Mouse (Mus musculus) thymus, adult 2 months (tissue): ENCODE results near the gene Trip10. TPM values are rescaled to one million over a fixed set of nuclear protein-coding genes. Genes with fewer than 3 reads are reported as not detected.

Source experiments
- DNase-seq: peaks from one replicate; pipeline ENCODE4 v3.0.0; 2021
- H3K27ac ChIP-seq: fragments of 200-500 bp; 2 replicates; pipeline ENCODE4 v1.5.1; 2012; ENCODE audit warnings: low read length, control low read depth; ENCODE audit not compliant: control insufficient read depth, insufficient read depth
- H3K27me3 ChIP-seq: fragments of 200-500 bp; 2 replicates; pipeline ENCODE4 v1.6.1; 2012; ENCODE audit warnings: mild to moderate bottlenecking, low read length, moderate library complexity, mixed read lengths; ENCODE audit not compliant: control insufficient read depth, insufficient read depth
- H3K36me3 ChIP-seq: fragments of 200-500 bp; 2 replicates; pipeline ENCODE4 v1.6.1; 2012; ENCODE audit warnings: mild to moderate bottlenecking, low read length, moderate library complexity; ENCODE audit not compliant: control insufficient read depth, insufficient read depth
- H3K4me1 ChIP-seq: fragments of 200-500 bp; replicated peaks from 2 replicates; pipeline ENCODE4 v1.6.1; 2012; ENCODE audit warnings: low read length; ENCODE audit not compliant: control insufficient read depth, insufficient read depth
- H3K4me3 ChIP-seq: fragments of 200-500 bp; 2 replicates; pipeline ENCODE4 v1.5.1; 2012; ENCODE audit warnings: mild to moderate bottlenecking, low read length, control low read depth, moderate library complexity; ENCODE audit not compliant: control insufficient read depth, insufficient read depth
- CTCF ChIP-seq: fragments of 200-500 bp; IDR thresholded peaks from 2 replicates; pipeline ENCODE4 v1.5.1; 2012; ENCODE audit warnings: mild to moderate bottlenecking, control low read depth, low read length, moderate library complexity, borderline replicate concordance; ENCODE audit not compliant: control insufficient read depth, poor library complexity, insufficient read depth; ENCODE audit errors: extremely low read depth
- POLR2A ChIP-seq: fragments of 200-500 bp; IDR thresholded peaks from 2 replicates; pipeline ENCODE4 v1.6.1; 2012; ENCODE audit warnings: mild to moderate bottlenecking, low read length, control low read depth, moderate library complexity; ENCODE audit not compliant: control insufficient read depth, poor library complexity, insufficient read depth; ENCODE audit errors: extremely low read depth
- WGBS: fragments of 180-500 bp; shearing (Covaris S2); methylation state at CpG from one replicate; pipeline ENCODE4 v1.1.7; 2018; 5-methylcytosine and 5-hydroxymethylcytosine counted together
- polyA plus RNA-seq: library from polyadenylated mRNA; depleted of rRNA; stranded (reverse); fragments of >200 nt; gene quantifications from 2 replicates; pipeline ENCODE4 v1.2.3, GENCODE M21; 2012

Trip10 gene
- polyA plus RNA-seq, 1 experiment: 14.8 TPM

GRCm38 (mm10) chr17:57261796-57262195 is 12.5 kb downstream of the Trip10 start:
- WGBS: 47% methylated on average over 1 of the region's 1 CpGs
- no peak for TF ChIP-seq POLR2A
- no peak for TF ChIP-seq CTCF
- DNase-seq: no peak
- no peak overlapping the region for H3K4me3 ChIP-seq
- no peaks in the 10 kb centered on the region for H3K36me3 ChIP-seq
- H3K4me1 ChIP-seq: peaks cover 18% of the 10 kb centered on the region
- no peaks in the 10 kb centered on the region for H3K27me3 ChIP-seq
- H3K27ac ChIP-seq: no peak overlapping the region

- Histone ChIP-seq H3K36me3 (no peaks in the 10 kb centered on the region), H3K27me3 (no peaks in the 10 kb centered on the region), H3K27ac (no peak overlapping the region), H3K4me1 (peaks cover 18% of the 10 kb centered on the region), H3K4me3 (no peak overlapping the region)
- WGBS: 92% methylated on average over 17 of the region's 17 CpGs
- TF ChIP-seq CTCF (no peak), POLR2A (no peak)
- no peak for DNase-seq
Measured at GRCm38 (mm10) chr17:57262901-57263550, 13.8 kb downstream of the Trip10 start.

GRCm38 (mm10) chr17:57264164-57264563 is 14.9 kb downstream of the Trip10 start:
- H3K4me3 ChIP-seq: no peak overlapping the region
- DNase-seq: no peak
- no peak for TF ChIP-seq CTCF
- no peak for TF ChIP-seq POLR2A
- no peak overlapping the region for H3K27ac ChIP-seq
- no peaks in the 10 kb centered on the region for H3K27me3 ChIP-seq
- WGBS: 41% methylated on average over 2 of the region's 2 CpGs
- H3K36me3 ChIP-seq: no peaks in the 10 kb centered on the region
- peaks cover 18% of the 10 kb centered on the region for H3K4me1 ChIP-seq

GRCm38 (mm10) chr17:57264972-57265945 is 16.0 kb downstream of the Trip10 start:
- no peaks in the 10 kb centered on the region for H3K27me3 ChIP-seq
- DNase-seq: peak; percentile 49
- no peak overlapping the region for H3K4me3 ChIP-seq
- H3K27ac ChIP-seq: no peak overlapping the region
- no peaks in the 10 kb centered on the region for H3K36me3 ChIP-seq
- 38% methylated on average over 21 of the region's 22 CpGs for whole genome bisulfite sequencing
- TF ChIP-seq CTCF (no peak), POLR2A (no peak)
- H3K4me1 ChIP-seq: peaks cover 18% of the 10 kb centered on the region

- no peak for DNase-seq
- H3K27me3 ChIP-seq: no peaks in the 10 kb centered on the region
- TF ChIP-seq CTCF (no peak), POLR2A (no peak)
- H3K27ac ChIP-seq: no peak overlapping the region
- no peak overlapping the region for H3K4me3 ChIP-seq
- no peaks in the 10 kb centered on the region for H3K36me3 ChIP-seq
- peaks cover 18% of the 10 kb centered on the region for H3K4me1 ChIP-seq
- WGBS: 95% methylated on average over 6 of the region's 6 CpGs
Measured at GRCm38 (mm10) chr17:57267556-57268126, 18.4 kb downstream of the Trip10 start.

- no peak for TF ChIP-seq POLR2A
- TF ChIP-seq CTCF: no peak
- DNase-seq: no peak
- Histone ChIP-seq H3K36me3 (no peaks in the 10 kb centered on the region), H3K4me1 (peaks cover 13% of the 10 kb centered on the region), H3K27ac (no peak overlapping the region), H3K4me3 (no peak overlapping the region), H3K27me3 (no peaks in the 10 kb centered on the region)
- 73% methylated on average over 9 of the region's 9 CpGs for WGBS
Measured at GRCm38 (mm10) chr17:57271301-57271700, 22.0 kb downstream of the Trip10 start.
